Mouse (Mus musculus) thymus, adult 2 months (tissue): Measurements from ENCODE around the gene Lpgat1.

Experiments used
- CTCF ChIP-seq: fragments of 200-500 bp; IDR thresholded peaks from 2 replicates; pipeline ENCODE4 v1.5.1; 2012; ENCODE audit warnings: mild to moderate bottlenecking, control low read depth, low read length, moderate library complexity, borderline replicate concordance; ENCODE audit not compliant: control insufficient read depth, poor library complexity, insufficient read depth; ENCODE audit errors: extremely low read depth
- POLR2A ChIP-seq: fragments of 200-500 bp; IDR thresholded peaks from 2 replicates; pipeline ENCODE4 v1.6.1; 2012; ENCODE audit warnings: mild to moderate bottlenecking, low read length, control low read depth, moderate library complexity; ENCODE audit not compliant: control insufficient read depth, poor library complexity, insufficient read depth; ENCODE audit errors: extremely low read depth

DNA sequence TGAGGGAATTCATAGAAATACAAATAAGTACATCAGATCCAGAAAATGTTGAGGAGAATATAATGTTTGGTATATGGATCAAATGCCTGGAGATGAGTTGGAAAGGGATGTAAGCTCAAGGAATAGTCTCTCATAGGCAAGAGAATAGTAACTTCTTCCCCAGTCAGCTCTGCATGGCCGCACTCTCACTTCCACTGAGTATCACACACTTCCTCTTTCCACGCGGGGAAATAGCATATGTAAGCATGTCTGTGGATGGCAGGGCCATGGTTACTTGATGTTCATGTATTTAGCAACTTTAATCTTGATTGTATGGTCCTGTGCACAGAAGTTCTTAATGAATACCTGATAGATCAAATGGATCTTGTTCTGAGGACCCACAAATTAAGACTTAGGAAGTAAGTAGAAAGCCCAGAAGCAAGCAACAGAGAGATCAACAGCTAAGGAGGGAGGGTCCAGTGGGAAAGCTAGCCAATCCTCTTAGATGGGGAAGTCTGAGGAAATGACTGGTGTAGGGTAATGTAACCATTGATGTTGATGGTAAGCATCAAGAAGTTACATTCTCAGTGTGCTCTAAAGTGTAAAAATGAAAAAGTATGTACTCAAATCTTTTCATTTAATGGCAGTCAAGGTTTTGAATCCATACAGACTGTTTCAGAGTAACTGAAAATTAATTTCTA, 39.0 kb downstream of the Lpgat1 start:
- TF ChIP-seq CTCF, result no peak
- no peak for TF ChIP-seq POLR2A
